Mouse (Mus musculus) heart, adult 9 months (tissue): Measurements from ENCODE around the gene Capn9.
A peak's percentile ranks its signal among the peaks of the same experiment; 100 is the strongest.

ENCODE experiments used
- DNase-seq, 2 experiments: peaks; one replicate each; pipeline ENCODE4 v3.0.0; 2022; ENCODE audit warnings: low spot score in 2 of 2

Capn9 gene

GRCm38 (mm10) chr8:124575811-124576210 is at the start of gene Capn9:
Capn9 (plus strand) TSS chr8:124576111.
- DNase-seq = no peak

- no peak for DNase-seq
Measured at GRCm38 (mm10) chr8:124526261-124526660, 49.6 kb upstream of the Capn9 start.

- DNase-seq = no peak
Measured at GRCm38 (mm10) chr8:124530076-124530475, 45.8 kb upstream of the Capn9 start.

GRCm38 (mm10) chr8:124530556-124530955 is 45.4 kb upstream of the Capn9 start:
- DNase-seq = no peak

- DNase-seq = no peak
Measured at GRCm38 (mm10) chr8:124530996-124531395, 44.9 kb upstream of the Capn9 start.

- DNase-seq = no peak
Measured at GRCm38 (mm10) chr8:124532626-124533025, 43.3 kb upstream of the Capn9 start.

- no peak for DNase-seq
Measured at GRCm38 (mm10) chr8:124535451-124535850, 40.5 kb upstream of the Capn9 start.

- DNase-seq = no peak
Measured at GRCm38 (mm10) chr8:124540906-124541305, 35.0 kb upstream of the Capn9 start.

- DNase-seq = no peak
Measured at GRCm38 (mm10) chr8:124542001-124542400, 33.9 kb upstream of the Capn9 start.

GRCm38 (mm10) chr8:124543272-124543671 is 32.6 kb upstream of the Capn9 start:
- DNase-seq = no peak

GRCm38 (mm10) chr8:124546371-124546770 is 29.5 kb upstream of the Capn9 start:
- no peak for DNase-seq

GRCm38 (mm10) chr8:124546815-124547214 is 29.1 kb upstream of the Capn9 start:
- no peak for DNase-seq

- DNase-seq = no peak
Measured at GRCm38 (mm10) chr8:124547269-124547668, 28.6 kb upstream of the Capn9 start.

GRCm38 (mm10) chr8:124548187-124548586 is 27.7 kb upstream of the Capn9 start:
- DNase-seq = no peak

GRCm38 (mm10) chr8:124551011-124551661 is 24.8 kb upstream of the Capn9 start:
- DNase-seq = no peak

- DNase-seq = no peak
Measured at GRCm38 (mm10) chr8:124555113-124555750, 20.7 kb upstream of the Capn9 start.

GRCm38 (mm10) chr8:124556164-124556563 is 19.7 kb upstream of the Capn9 start:
- no peak for DNase-seq

GRCm38 (mm10) chr8:124556658-124557057 is 19.3 kb upstream of the Capn9 start:
- no peak for DNase-seq

- DNase-seq = no peak
Measured at GRCm38 (mm10) chr8:124557476-124557875, 18.4 kb upstream of the Capn9 start.

- DNase-seq = no peak
Measured at GRCm38 (mm10) chr8:124567126-124567525, 8.8 kb upstream of the Capn9 start.

GRCm38 (mm10) chr8:124567584-124567983 is 8.3 kb upstream of the Capn9 start:
- DNase-seq = peak; percentile 29 to 39

GRCm38 (mm10) chr8:124569100-124569499 is 6.8 kb upstream of the Capn9 start:
- DNase-seq = peak in 1 of 2 experiments; percentile 17

GRCm38 (mm10) chr8:124569593-124569992 is 6.3 kb upstream of the Capn9 start, which contains the start of gene Agt:
Agt (minus strand) TSS chr8:124569706.
- peak; percentile 79 to 81 for DNase-seq
